Mouse (Mus musculus) layer of hippocampus, postnatal 36 days (tissue): ENCODE measurements around the gene Olfr1234. TPM values are rescaled to one million over a fixed set of nuclear protein-coding genes. Genes with fewer than 3 reads are reported as not detected.

Experiments
- DNase-seq, 2 experiments: peaks; one replicate each; pipeline ENCODE4 v3.0.0; 2022
- total RNA-seq, 2 experiments: library from RNA; stranded (reverse); gene quantifications; 2 replicates each; pipeline ENCODE4 v1.2.3; 2021

The Olfr1234 gene
- not detected for total RNA-seq

DNA sequence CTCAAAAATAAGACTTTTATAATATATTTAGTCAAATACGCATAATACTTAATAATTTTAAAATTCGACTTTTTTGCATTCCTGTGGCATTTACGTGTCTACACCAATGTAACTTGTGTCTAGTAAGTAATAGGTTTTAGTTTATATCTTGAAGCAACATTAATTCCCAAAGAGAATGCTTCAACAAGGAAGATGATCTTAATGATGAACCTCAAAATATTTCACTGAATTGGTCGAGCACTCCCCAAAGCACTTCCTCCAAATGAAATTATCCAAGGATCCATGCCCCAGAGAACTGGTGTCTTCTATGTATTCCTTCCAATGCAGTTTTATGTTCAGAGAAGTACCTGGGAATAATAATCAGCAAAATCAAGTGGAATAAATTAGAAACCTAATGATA is at the start of gene Olfr1234:
TSS of gene Olfr1234 (minus strand) at position 101 of the 400 bp plus-strand sequence.
- DNase-seq, result no peak

DNA sequence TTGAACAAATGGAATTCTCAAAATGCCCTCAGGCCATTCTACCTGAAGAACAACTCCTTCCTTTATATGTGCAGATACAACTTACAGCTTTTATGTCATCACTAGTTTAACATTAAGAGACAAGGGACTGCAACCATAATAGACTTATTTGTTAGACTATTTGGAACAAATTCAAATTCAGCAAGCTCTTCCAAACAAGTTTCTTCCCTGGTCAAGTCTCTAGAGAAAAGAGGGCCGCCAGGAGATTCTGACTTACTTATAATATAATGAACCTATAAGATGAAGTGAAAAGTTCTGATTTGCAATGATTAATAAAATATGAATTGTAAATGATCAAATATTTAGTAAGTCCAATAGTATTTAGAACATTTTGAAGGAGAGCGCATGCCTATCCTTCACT is 44.9 kb upstream of the Olfr1234 start, which contains the start of gene Olfr1238:
TSS of gene Olfr1238 (minus strand) at position 101 of the 400 bp plus-strand sequence.
- DNase-seq, result no peak

GRCm38 (mm10) chr2:89400882-89401281 is 36.2 kb upstream of the Olfr1234 start:
- no peak for DNase-seq

DNA sequence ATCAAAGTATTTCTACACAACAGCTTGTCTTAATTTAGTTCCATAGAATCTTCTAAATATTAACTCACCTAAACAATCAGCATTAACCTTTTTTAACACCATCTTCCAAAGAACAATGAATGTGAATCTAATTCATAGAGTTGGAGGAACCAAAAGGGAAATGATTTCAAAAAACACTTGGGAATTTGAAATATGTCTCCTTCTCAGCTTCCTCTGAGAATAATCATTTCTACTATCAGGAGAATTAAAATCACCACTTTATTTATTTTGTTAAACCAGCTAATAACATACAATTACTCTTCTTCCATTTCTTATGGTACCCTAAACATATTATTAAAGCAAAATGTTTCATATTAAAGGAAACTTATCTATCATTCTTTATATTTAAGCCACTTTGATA is 22.4 kb downstream of the Olfr1234 start, which contains the start of gene Olfr1233:
TSS of gene Olfr1233 (minus strand) at position 101 of the 400 bp plus-strand sequence.
- no peak for DNase-seq

DNA sequence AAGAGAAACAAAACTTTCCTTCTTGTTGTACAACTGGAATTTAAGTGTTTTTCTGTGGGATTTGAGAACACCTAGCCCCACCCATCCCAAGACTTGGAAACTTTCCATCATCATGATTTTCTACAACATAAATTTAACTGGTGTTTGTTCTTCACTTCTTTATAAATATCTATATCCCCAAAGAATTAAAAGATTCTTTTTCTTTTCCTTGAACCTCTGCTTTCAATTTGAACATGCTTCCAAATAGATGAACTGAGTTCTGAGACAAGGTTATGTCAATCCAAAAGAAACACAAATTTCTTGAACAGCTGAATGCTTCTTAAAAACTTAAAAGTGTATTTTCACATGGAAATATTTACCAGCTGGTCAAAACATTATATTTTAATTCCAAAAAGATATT is 35.1 kb downstream of the Olfr1234 start, which contains the start of gene Olfr1232:
TSS of gene Olfr1232 (minus strand) at position 101 of the 400 bp plus-strand sequence.
- DNase-seq, result no peak

Other genes with a start within 250 kb of the Olfr1234 start
- gene Olfr1221, start 247.6 kb downstream of the Olfr1234 start, total RNA-seq, result not detected
- not detected for gene Olfr1222, start 231.8 kb downstream of the Olfr1234 start, total RNA-seq
- not detected for gene Olfr1223, start 213.3 kb downstream of the Olfr1234 start, total RNA-seq
- gene Olfr1224-ps1, start 200.8 kb downstream of the Olfr1234 start, total RNA-seq, result not detected
- gene Olfr1225, start 190.2 kb downstream of the Olfr1234 start, total RNA-seq, result not detected
- not detected for gene Olfr1226, start 164.8 kb downstream of the Olfr1234 start, total RNA-seq
- not detected for gene Olfr1228, start 110.8 kb downstream of the Olfr1234 start, total RNA-seq
- not detected for gene Olfr1229, start 76.9 kb downstream of the Olfr1234 start, total RNA-seq
- not detected for gene Olfr1230, start 67.6 kb downstream of the Olfr1234 start, total RNA-seq
- gene Olfr1231, start 57.8 kb downstream of the Olfr1234 start, total RNA-seq, result not detected
- gene Olfr1232, start 35.2 kb downstream of the Olfr1234 start, total RNA-seq, result not detected
- not detected for gene Olfr1233, start 22.5 kb downstream of the Olfr1234 start, total RNA-seq
- gene Olfr1238, start 44.8 kb upstream of the Olfr1234 start, total RNA-seq, result not detected
- gene Olfr1239, start 55.5 kb upstream of the Olfr1234 start, total RNA-seq, result not detected
- gene Olfr1240, start 78.1 kb upstream of the Olfr1234 start, total RNA-seq, result not detected
- gene Olfr1241, start 122.3 kb upstream of the Olfr1234 start, total RNA-seq, result not detected
- gene Olfr1242, start 133.5 kb upstream of the Olfr1234 start, total RNA-seq, result not detected
- not detected for gene Olfr1243, start 166.6 kb upstream of the Olfr1234 start, total RNA-seq
- not detected for gene Olfr1245, start 213.6 kb upstream of the Olfr1234 start, total RNA-seq
- not detected for gene Olfr1246, start 228.3 kb upstream of the Olfr1234 start, total RNA-seq
- gene Olfr1247, start 249.3 kb upstream of the Olfr1234 start, total RNA-seq, result under 1 TPM; 0.08 to 0.10 TPM